31 mouse cellular contexts compared by ENCODE assay signal in genomic region chr1:179499257-179499656, GRCm38 (mm10). TPM values are rescaled to one million over a fixed set of nuclear protein-coding genes. Genes with fewer than 3 reads are reported as not detected.
DNase-seq lines count a peak whose midpoint lies in the region; ATAC-seq and TF ChIP-seq lines count a peak whose summit lies in the region.
"Had no signal": no experiment of that assay in that cellular context is flagged by ENCODE, and none has a peak within 500 bp of the region (broad histone marks: within the 10 kb centered on the region; RNA-seq: fewer than 3 reads in every experiment).

No protein-coding gene starts in this region.

- H3K9ac ChIP-seq in intestine, embryonic 14.5 days (ENCODE audit: low read length) = no peak overlapping the region
- no peak overlapping the region for H3K9ac ChIP-seq in intestine, postnatal 0 days (ENCODE audit: low read depth, low read length)
- H3K9ac ChIP-seq in lung, embryonic 15.5 days = no peak overlapping the region
- no peak overlapping the region for H3K9ac ChIP-seq in stomach, embryonic 14.5 days (replicated peaks; ENCODE audit: low read depth, low read length)
- H3K9ac ChIP-seq: embryonic facial prominence, embryonic 15.5 days; forebrain, embryonic 13.5 days; heart, embryonic 13.5 days; hindbrain, embryonic 15.5 days; limb, embryonic 12.5 days; liver, embryonic 15.5 days; midbrain, embryonic 12.5 days; neural tube, embryonic 12.5 days had no signal

- WGBS in intestine, embryonic 14.5 days = 31% methylated on average over 3 of the region's 3 CpGs
- WGBS in intestine, postnatal 0 days = 61% methylated on average over 3 of the region's 3 CpGs
- 55% methylated on average over 3 of the region's 3 CpGs for WGBS in lung, embryonic 15.5 days
- 45% methylated on average over 3 of the region's 3 CpGs for WGBS in stomach, embryonic 14.5 days

- no peak for TF ChIP-seq CTCF in intestine, postnatal 0 days (IDR thresholded peaks at IDR 0.05; ENCODE audit: low read depth)

- no peaks in the 10 kb centered on the region for H3K9me3 ChIP-seq in intestine, embryonic 14.5 days (ENCODE audit: control insufficient read depth, low read length)
- H3K9me3 ChIP-seq in intestine, postnatal 0 days (ENCODE audit: control insufficient read depth) = no peaks in the 10 kb centered on the region
- H3K9me3 ChIP-seq in lung, embryonic 15.5 days = no peaks in the 10 kb centered on the region
- no peaks in the 10 kb centered on the region for H3K9me3 ChIP-seq in stomach, embryonic 14.5 days (ENCODE audit: control insufficient read depth, low read depth, low read length)
- H3K9me3 ChIP-seq: embryonic facial prominence, embryonic 10.5 days; embryonic facial prominence, embryonic 15.5 days; forebrain, embryonic 13.5 days; G1E; heart, embryonic 13.5 days; hindbrain, embryonic 15.5 days; limb, embryonic 12.5 days; liver, embryonic 15.5 days; megakaryocyte, embryonic 14.5 days; midbrain, embryonic 12.5 days; neural tube, embryonic 12.5 days had no signal

- no peaks in the 10 kb centered on the region for H3K27me3 ChIP-seq in intestine, embryonic 14.5 days (replicated peaks; ENCODE audit: control insufficient read depth, insufficient read depth, low read length)
- H3K27me3 ChIP-seq in intestine, postnatal 0 days (replicated peaks; ENCODE audit: control insufficient read depth, insufficient read depth, low read length) = no peaks in the 10 kb centered on the region
- no peaks in the 10 kb centered on the region for H3K27me3 ChIP-seq in lung, embryonic 15.5 days
- H3K27me3 ChIP-seq in stomach, embryonic 14.5 days (ENCODE audit: control insufficient read depth, insufficient read depth, low read length) = no peaks in the 10 kb centered on the region
- H3K27me3 ChIP-seq: embryonic facial prominence, embryonic 15.5 days; forebrain, embryonic 13.5 days; heart, embryonic 13.5 days; hindbrain, embryonic 15.5 days; limb, embryonic 12.5 days; liver, embryonic 15.5 days; megakaryocyte, embryonic 14.5 days; midbrain, embryonic 12.5 days; neural tube, embryonic 12.5 days had no signal

- peak overlapping the region; percentile 57 for H3K27ac ChIP-seq in intestine, embryonic 14.5 days (ENCODE audit: low read depth)
- no peak overlapping the region for H3K27ac ChIP-seq in intestine, postnatal 0 days (ENCODE audit: low read depth, low read length)
- no peak overlapping the region; the same call in 1 of the 2 replicates for H3K27ac ChIP-seq in lung, embryonic 15.5 days
- 0 out of 2 replicates have a peak overlapping the region, but pooled peaks have one; percentile 22 for H3K27ac ChIP-seq in stomach, embryonic 14.5 days (ENCODE audit: low read length)
- H3K27ac ChIP-seq: embryonic facial prominence, embryonic 10.5 days; embryonic facial prominence, embryonic 15.5 days; forebrain, embryonic 13.5 days; heart, embryonic 13.5 days; hindbrain, embryonic 15.5 days; limb, embryonic 12.5 days; liver, embryonic 15.5 days; midbrain, embryonic 12.5 days; neural tube, embryonic 12.5 days had no signal

- H3K4me2 ChIP-seq in intestine, embryonic 14.5 days (ENCODE audit: low read length) = no peak overlapping the region
- no peak overlapping the region for H3K4me2 ChIP-seq in intestine, postnatal 0 days (replicated peaks; ENCODE audit: low read depth)
- H3K4me2 ChIP-seq in lung, embryonic 15.5 days = no peak overlapping the region
- no peak overlapping the region for H3K4me2 ChIP-seq in stomach, embryonic 14.5 days (replicated peaks; ENCODE audit: low read depth, low read length)
- H3K4me2 ChIP-seq: embryonic facial prominence, embryonic 15.5 days; forebrain, embryonic 13.5 days; heart, embryonic 13.5 days; hindbrain, embryonic 15.5 days; limb, embryonic 12.5 days; liver, embryonic 15.5 days; midbrain, embryonic 12.5 days; neural tube, embryonic 12.5 days had no signal

- DNase-seq in intestine, embryonic 14.5 days (ENCODE audit: low spot score) = no peak
- no peak for DNase-seq in lung, postnatal 14 days
- DNase-seq in left cerebral cortex, adult 18-20 months (ENCODE audit: low spot score in 2 of 2) = no peak
- DNase-seq in urinary bladder, adult 2 months (ENCODE audit: low spot score) = no peak
- DNase-seq: adrenal gland, adult 8-10 months; cerebellum, adult 2 months; cerebellum, postnatal 25 days; gastrocnemius, postnatal 10 days; heart, postnatal 10 days; kidney, adult 9 months; layer of hippocampus, adult 9-11 months; lung, postnatal 4 days; right cerebral cortex, adult 18-20 months; thymus, adult 2 months; thymus, postnatal 36 days had no signal

- ATAC-seq in intestine, embryonic 14.5 days (replicated peaks; ENCODE audit: low FRiP score, low TSS enrichment, low read depth) = no peak; the same call in 1 of the 2 replicates
- ATAC-seq in intestine, postnatal 0 days = no peak
- ATAC-seq in lung, embryonic 15.5 days (ENCODE audit: borderline replicate concordance, extremely low read depth, low FRiP score, low TSS enrichment) = peak; percentile 42; the same call in 1 of the 2 replicates
- ATAC-seq in stomach, embryonic 14.5 days (ENCODE audit: insufficient number of reproducible peaks, insufficient read depth, low FRiP score, low read depth) = peak; percentile 25; the same call in 1 of the 2 replicates
- ATAC-seq: forebrain, embryonic 13.5 days; inflammation-experienced regulatory T-cells, adult 6 months had no signal

- H3K4me1 ChIP-seq in intestine, embryonic 14.5 days (replicated peaks; ENCODE audit: control insufficient read depth, insufficient read depth, low read length) = no peaks in the 10 kb centered on the region
- H3K4me1 ChIP-seq in intestine, postnatal 0 days (replicated peaks; ENCODE audit: control insufficient read depth, insufficient read depth, low read length) = no peaks in the 10 kb centered on the region
- H3K4me1 ChIP-seq in lung, embryonic 15.5 days = no peaks in the 10 kb centered on the region
- H3K4me1 ChIP-seq in stomach, embryonic 14.5 days (ENCODE audit: control insufficient read depth, insufficient read depth, low read length) = no peaks in the 10 kb centered on the region
- H3K4me1 ChIP-seq: embryonic facial prominence, embryonic 10.5 days; embryonic facial prominence, embryonic 15.5 days; forebrain, embryonic 13.5 days; hindbrain, embryonic 15.5 days; limb, embryonic 12.5 days; liver, embryonic 15.5 days; midbrain, embryonic 12.5 days; neural tube, embryonic 12.5 days had no signal

- H3K4me3 ChIP-seq in intestine, embryonic 14.5 days (ENCODE audit: low read depth, low read length) = no peak overlapping the region
- H3K4me3 ChIP-seq in intestine, postnatal 0 days (ENCODE audit: low read depth, low read length) = no peak overlapping the region
- no peak overlapping the region for H3K4me3 ChIP-seq in lung, embryonic 15.5 days
- H3K4me3 ChIP-seq in stomach, embryonic 14.5 days (ENCODE audit: low read depth, low read length) = no peak overlapping the region
- H3K4me3 ChIP-seq: embryonic facial prominence, embryonic 10.5 days; embryonic facial prominence, embryonic 15.5 days; forebrain, embryonic 13.5 days; heart, embryonic 13.5 days; hindbrain, embryonic 15.5 days; limb, embryonic 12.5 days; liver, embryonic 15.5 days; megakaryocyte, embryonic 14.5 days; midbrain, embryonic 12.5 days; myocyte; neural tube, embryonic 12.5 days had no signal

- H3K36me3 ChIP-seq in intestine, embryonic 14.5 days (ENCODE audit: control insufficient read depth, insufficient read depth, low read length) = no peaks in the 10 kb centered on the region
- no peaks in the 10 kb centered on the region for H3K36me3 ChIP-seq in intestine, postnatal 0 days (ENCODE audit: control insufficient read depth, insufficient read depth)
- no peaks in the 10 kb centered on the region for H3K36me3 ChIP-seq in lung, embryonic 15.5 days
- no peaks in the 10 kb centered on the region for H3K36me3 ChIP-seq in stomach, embryonic 14.5 days (ENCODE audit: control insufficient read depth, insufficient read depth, low read length)
- H3K36me3 ChIP-seq: embryonic facial prominence, embryonic 10.5 days; embryonic facial prominence, embryonic 15.5 days; hindbrain, embryonic 15.5 days; limb, embryonic 12.5 days; liver, embryonic 15.5 days; midbrain, embryonic 12.5 days; neural tube, embryonic 12.5 days had no signal

RNA-seq across cellular contexts. Expression of gene Smyd3, which starts 18.6 kb away (rescaled TPM):
- polyA plus RNA-seq in intestine, embryonic 14.5 days (2014; fragmentation: Nextera tagmentation; extraction: Ambion mirVana) = 22.3 and 26.7 TPM in 2 replicates
- 11.3 and 12.2 TPM in 2 replicates for polyA plus RNA-seq in intestine, postnatal 0 days (2015; fragmentation: Nextera tagmentation; extraction: Ambion mirVana)
- 16.9 and 18.3 TPM in 2 replicates for polyA plus RNA-seq in lung, embryonic 15.5 days (2015; fragmentation: Nextera tagmentation; extraction: Ambion mirVana)
- polyA plus RNA-seq in stomach, embryonic 14.5 days (2014; fragmentation: Nextera tagmentation; extraction: Ambion mirVana) = 22.9 and 24.0 TPM in 2 replicates
- total RNA-seq in left cerebral cortex, adult 18-20 months (2021) = 10 to 100 TPM; 26.6 to 27.4 TPM
- polyA plus RNA-seq in urinary bladder, adult 2 months (2012; rRNA removed) = 7.9 and 9.8 TPM in 2 replicates

RNA-seq across cellular contexts. Expression of gene Tfb2m, which starts 46.8 kb away (rescaled TPM):
- 26.4 and 29.5 TPM in 2 replicates for polyA plus RNA-seq in intestine, embryonic 14.5 days (2014; fragmentation: Nextera tagmentation; extraction: Ambion mirVana)
- 19.1 and 21.8 TPM in 2 replicates for polyA plus RNA-seq in intestine, postnatal 0 days (2015; fragmentation: Nextera tagmentation; extraction: Ambion mirVana)
- polyA plus RNA-seq in lung, embryonic 15.5 days (2015; fragmentation: Nextera tagmentation; extraction: Ambion mirVana) = 30.5 and 31.1 TPM in 2 replicates
- 31.7 and 34.5 TPM in 2 replicates for polyA plus RNA-seq in stomach, embryonic 14.5 days (2014; fragmentation: Nextera tagmentation; extraction: Ambion mirVana)
- total RNA-seq in left cerebral cortex, adult 18-20 months (2021) = 10 to 100 TPM; 20.8 to 23.8 TPM
- polyA plus RNA-seq in urinary bladder, adult 2 months (2012; rRNA removed) = 27.3 and 30.4 TPM in 2 replicates

RNA-seq across cellular contexts. Expression of gene Cnst, which starts 46.9 kb away (rescaled TPM):
- polyA plus RNA-seq in intestine, embryonic 14.5 days (2014; fragmentation: Nextera tagmentation; extraction: Ambion mirVana) = 12.1 and 15.1 TPM in 2 replicates
- polyA plus RNA-seq in intestine, postnatal 0 days (2015; fragmentation: Nextera tagmentation; extraction: Ambion mirVana) = 8.4 and 9.4 TPM in 2 replicates
- 16.1 and 18.0 TPM in 2 replicates for polyA plus RNA-seq in lung, embryonic 15.5 days (2015; fragmentation: Nextera tagmentation; extraction: Ambion mirVana)
- 15.7 and 17.1 TPM in 2 replicates for polyA plus RNA-seq in stomach, embryonic 14.5 days (2014; fragmentation: Nextera tagmentation; extraction: Ambion mirVana)
- 10 to 100 TPM; 37.2 to 40.1 TPM for total RNA-seq in left cerebral cortex, adult 18-20 months (2021)
- polyA plus RNA-seq in urinary bladder, adult 2 months (2012; rRNA removed) = 20.8 and 21.6 TPM in 2 replicates

Comparison
In these comparisons a context has a peak if more than half of its experiments do, and no peak if none do; other contexts are left out.
1. H3K27ac ChIP-seq: peak in intestine, embryonic 14.5 days (single experiment) and stomach, embryonic 14.5 days (single experiment); none in intestine, postnatal 0 days (single experiment) and lung, embryonic 15.5 days (single experiment).
2. ATAC-seq: peak in lung, embryonic 15.5 days (single experiment) and stomach, embryonic 14.5 days (single experiment); none in intestine, embryonic 14.5 days (single experiment) and intestine, postnatal 0 days (single experiment).